Mouse (Mus musculus) hindbrain, embryonic 15.5 days (tissue): ENCODE data around the gene Gp5. TPM values are rescaled to one million over a fixed set of nuclear protein-coding genes. Genes with fewer than 3 reads are reported as not detected.

Source experiments
- ATAC-seq: fragments of 200-750 bp; cut with Nextera tagmentation; 2 replicates; pipeline ENCODE4 v1.8.0; 2017; ENCODE audit warnings: low read depth, moderate number of reproducible peaks, moderate TSS enrichment; ENCODE audit not compliant: low FRiP score
- H3K27ac ChIP-seq: fragments of 300-500 bp; sonication (generic); replicated peaks from 2 replicates; pipeline ENCODE4 v1.5.1; 2015; ENCODE audit warnings: mild to moderate bottlenecking, inconsistent platforms
- H3K27me3 ChIP-seq: fragments of 300-500 bp; sonication (generic); 2 replicates; pipeline ENCODE4 v1.6.1; 2015; ENCODE audit warnings: control low read depth, inconsistent platforms
- H3K36me3 ChIP-seq: fragments of 300-500 bp; sonication (generic); 2 replicates; pipeline ENCODE4 v1.6.1; 2015; ENCODE audit warnings: control low read depth, inconsistent platforms
- H3K4me1 ChIP-seq: fragments of 300-500 bp; sonication (generic); replicated peaks from 2 replicates; pipeline ENCODE4 v1.6.1; 2015; ENCODE audit warnings: control low read depth, inconsistent platforms
- H3K4me2 ChIP-seq: fragments of 300-500 bp; sonication (generic); 2 replicates; pipeline ENCODE4 v1.6.1; 2015; ENCODE audit warnings: moderate library complexity, mild to moderate bottlenecking, inconsistent platforms
- H3K4me3 ChIP-seq: fragments of 300-500 bp; sonication (generic); 2 replicates; pipeline ENCODE4 v1.5.1; 2015; ENCODE audit warnings: mild to moderate bottlenecking, inconsistent platforms
- H3K9ac ChIP-seq: fragments of 300-500 bp; sonication (generic); 2 replicates; pipeline ENCODE4 v1.6.1; 2015; ENCODE audit warnings: inconsistent platforms
- H3K9me3 ChIP-seq: fragments of 300-500 bp; sonication (generic); 2 replicates; pipeline ENCODE4 v1.6.1; 2016; ENCODE audit warnings: control low read depth, inconsistent platforms
- WGBS: fragments of 180-500 bp; shearing (Covaris S2); methylation state at CpG from one replicate; pipeline ENCODE4 v1.1.7; 2015; 5-methylcytosine and 5-hydroxymethylcytosine counted together
- polyA plus RNA-seq: library from polyadenylated mRNA; unstranded; fragments of >200 nt; fragmentation: Nextera tagmentation; extraction: Ambion mirVana; gene quantifications from 2 replicates; pipeline ENCODE4 v1.2.1, GENCODE M21; 2015

Gene Gp5
- polyA plus RNA-seq, 1 experiment from 2014 or later: 0.61 TPM

DNA sequence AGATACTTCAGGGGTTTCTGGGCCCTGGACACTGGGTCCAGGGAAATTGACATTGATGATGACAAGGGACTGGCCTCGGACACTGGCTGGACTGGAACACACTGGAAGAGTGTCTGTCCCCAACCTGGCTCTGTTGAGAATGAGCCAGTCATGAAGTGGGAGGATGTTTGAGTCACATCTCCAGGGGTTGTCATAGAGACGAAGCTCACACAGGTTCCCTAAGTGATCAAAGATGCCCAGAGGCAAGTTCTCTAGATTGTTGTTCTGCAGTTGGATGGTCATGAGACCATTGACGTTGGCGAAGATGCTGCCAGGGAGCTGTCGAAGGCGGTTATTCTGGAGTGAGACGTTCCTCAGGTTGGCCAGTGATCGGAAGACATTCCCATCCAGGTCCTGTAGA is 37.5 kb downstream of the Gp5 start:
- H3K4me3 ChIP-seq: no peak overlapping the region
- H3K27me3 ChIP-seq: no peaks in the 10 kb centered on the region
- no peak for ATAC-seq
- no peaks in the 10 kb centered on the region for H3K9me3 ChIP-seq
- H3K36me3 ChIP-seq: no peaks in the 10 kb centered on the region
- no peak overlapping the region for H3K9ac ChIP-seq
- peaks cover 13% of the 10 kb centered on the region; the same call in 1 of the 2 replicates for H3K4me1 ChIP-seq
- 91% methylated on average over 8 of the region's 8 CpGs for WGBS
- H3K4me2 ChIP-seq: no peak overlapping the region
- H3K27ac ChIP-seq: no peak overlapping the region

DNA sequence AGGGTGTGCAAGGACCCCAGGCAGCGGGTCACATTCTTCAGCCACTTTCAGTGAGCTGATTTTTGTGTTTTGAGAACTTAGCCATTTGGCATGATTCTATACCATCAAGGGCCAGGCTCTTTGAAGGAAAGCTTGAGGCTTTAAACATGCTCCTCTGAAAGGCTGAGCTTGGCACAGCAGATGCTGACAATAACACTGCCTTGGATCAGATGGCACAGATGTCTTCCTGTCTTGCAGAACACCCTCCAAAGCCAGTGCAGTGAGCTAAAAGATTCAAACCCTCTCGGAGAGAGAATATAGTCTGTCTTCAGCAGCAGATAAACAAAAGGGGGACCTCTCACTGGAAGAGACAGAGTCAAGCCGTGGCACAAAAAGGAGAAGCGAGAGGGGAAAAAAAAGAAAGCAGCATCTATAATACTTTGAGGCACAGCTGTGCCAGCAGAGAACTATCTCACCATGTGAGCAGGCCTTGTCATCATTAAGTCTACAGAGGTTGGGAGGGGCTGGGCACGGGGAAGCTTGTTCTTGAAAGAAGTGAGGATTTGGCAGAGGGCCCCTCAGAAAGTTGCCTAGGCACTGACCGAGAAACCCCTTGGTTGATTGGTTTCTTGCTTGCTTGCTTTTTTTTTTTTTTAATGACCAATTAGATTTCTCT is 38.5 kb downstream of the Gp5 start:
- no peak overlapping the region for H3K4me2 ChIP-seq
- ATAC-seq: no peak

DNA sequence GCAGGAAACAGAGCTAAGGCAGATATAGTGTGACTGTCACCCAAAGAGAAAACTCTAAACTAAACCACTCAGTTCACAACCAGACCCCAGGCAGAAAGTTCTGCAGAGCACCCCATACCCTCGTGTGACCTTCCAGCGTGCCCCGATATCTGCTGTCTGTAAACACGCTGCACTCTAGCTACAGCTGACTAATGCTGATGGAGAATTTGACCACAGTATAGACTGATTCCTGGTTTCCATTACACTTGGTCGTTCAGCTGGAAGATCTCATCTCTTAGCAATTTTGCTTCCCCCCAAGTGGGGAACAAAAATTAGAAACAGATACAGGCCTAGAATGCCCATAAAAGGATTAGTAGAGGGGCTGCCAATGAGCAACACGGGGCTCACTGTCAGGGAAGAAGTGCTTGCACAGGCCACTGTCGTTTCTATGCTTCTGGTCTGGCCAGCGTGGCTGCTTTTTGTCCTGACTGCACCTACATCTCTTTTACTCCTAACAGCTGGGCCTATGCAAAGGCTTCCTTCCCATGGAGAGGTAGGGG is 39.3 kb downstream of the Gp5 start:
- H3K27ac ChIP-seq: no peak overlapping the region
- H3K4me2 ChIP-seq: no peak overlapping the region
- H3K4me3 ChIP-seq: no peak overlapping the region
- H3K27me3 ChIP-seq: no peaks in the 10 kb centered on the region
- H3K36me3 ChIP-seq: no peaks in the 10 kb centered on the region
- ATAC-seq: no peak
- peaks cover 13% of the 10 kb centered on the region; the same call in 1 of the 2 replicates for H3K4me1 ChIP-seq
- 66% methylated on average over 8 of the region's 8 CpGs for WGBS
- H3K9me3 ChIP-seq: no peaks in the 10 kb centered on the region
- no peak overlapping the region for H3K9ac ChIP-seq

More for the DNA sequence above, 38.5 kb downstream of the Gp5 start:
- Histone ChIP-seq H3K9me3 (no peaks in the 10 kb centered on the region), H3K4me1 (peaks cover 13% of the 10 kb centered on the region; the same call in 1 of the 2 replicates), H3K36me3 (no peaks in the 10 kb centered on the region), H3K9ac (no peak overlapping the region), H3K27me3 (no peaks in the 10 kb centered on the region), H3K4me3 (no peak overlapping the region), H3K27ac (no peak overlapping the region)
- WGBS: 58% methylated on average over 6 of the region's 6 CpGs

DNA sequence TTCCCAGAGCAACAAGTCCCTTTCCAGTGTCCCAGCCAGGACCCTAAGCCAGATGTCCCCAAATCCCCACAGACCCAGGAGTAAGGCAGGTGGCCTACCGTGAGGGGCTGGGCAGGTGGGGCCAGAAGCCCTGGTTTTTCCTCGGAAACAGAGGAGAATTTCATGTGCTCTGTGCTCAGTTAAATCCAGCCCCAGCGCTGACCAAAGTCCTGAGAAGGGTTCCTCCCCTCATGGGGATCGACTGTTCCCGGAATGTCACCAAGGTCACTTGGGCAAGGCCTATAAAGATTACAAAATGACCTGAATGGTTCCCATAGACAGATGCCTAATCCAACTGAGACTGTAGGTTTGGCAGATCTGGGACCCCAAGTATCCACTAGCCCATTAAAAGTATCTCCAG is 43.2 kb downstream of the Gp5 start, which contains the start of gene Cpn2:
TSS of gene Cpn2 (minus strand) at position 141 of the 400 bp plus-strand sequence.
- no peak for ATAC-seq
- Histone ChIP-seq H3K4me3 (no peak within 1 kb of the TSS), H3K27ac (no peak within 1 kb of the TSS), H3K4me2 (no peak within 1 kb of the TSS), H3K9me3 (no peaks in the 10 kb centered on the region), H3K4me1 (peaks cover 9% of the 10 kb centered on the region; the same call in 1 of the 2 replicates), H3K9ac (no peak within 1 kb of the TSS), H3K27me3 (no peaks in the 10 kb centered on the region; the same call in 1 of the 2 replicates), H3K36me3 (no peaks in the 10 kb centered on the region)
- 78% methylated on average over 5 of the region's 5 CpGs for WGBS

DNA sequence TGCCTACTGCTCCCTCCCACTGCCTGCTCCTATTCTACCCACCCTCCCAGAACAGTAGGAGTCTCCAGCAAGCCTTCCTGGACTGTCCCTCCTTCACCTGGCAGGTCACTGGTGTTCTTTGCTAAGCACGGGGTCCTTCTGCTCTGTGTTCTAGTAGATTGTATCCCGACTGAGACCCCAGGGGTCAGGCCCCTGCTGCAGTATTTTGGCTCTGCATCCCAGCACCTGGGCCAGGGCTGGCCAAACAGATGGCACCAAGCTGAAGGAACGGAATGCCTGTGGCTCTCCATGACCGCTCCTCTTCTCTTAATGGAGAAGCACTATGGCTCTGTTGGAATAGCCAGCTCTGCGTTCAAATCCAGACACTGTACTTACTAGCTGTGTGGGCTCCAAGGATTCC is 44.0 kb downstream of the Gp5 start:
- Histone ChIP-seq H3K9ac (no peak overlapping the region), H3K27me3 (no peaks in the 10 kb centered on the region; the same call in 1 of the 2 replicates), H3K4me1 (0 out of 2 replicates have a peak, but pooled peaks cover 1% of the 10 kb centered on the region), H3K4me2 (no peak overlapping the region), H3K36me3 (no peaks in the 10 kb centered on the region), H3K27ac (no peak overlapping the region), H3K4me3 (no peak overlapping the region), H3K9me3 (no peaks in the 10 kb centered on the region)
- WGBS: 81% methylated on average over 5 of the region's 5 CpGs
- no peak for ATAC-seq

DNA sequence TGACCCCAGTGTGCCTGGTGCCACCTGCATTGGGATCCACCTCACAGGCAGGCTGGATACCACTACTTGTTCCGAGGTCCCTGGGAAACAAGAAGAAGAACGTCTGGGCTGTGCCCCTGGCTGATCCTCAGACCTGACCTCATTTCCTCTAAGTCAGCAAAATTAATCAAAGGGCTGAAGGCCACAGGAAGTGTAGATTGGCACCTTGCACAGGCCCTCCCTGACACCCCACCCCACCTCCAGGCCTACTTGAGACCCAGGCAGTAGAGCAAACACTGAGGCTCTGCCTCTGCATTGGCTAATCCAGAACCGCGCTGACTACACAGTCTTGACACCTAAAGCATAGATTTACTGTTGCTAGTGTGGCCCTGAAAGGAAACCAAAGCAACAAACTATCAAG is 45.0 kb downstream of the Gp5 start:
- H3K4me3 ChIP-seq: no peak overlapping the region
- H3K27me3 ChIP-seq: no peaks in the 10 kb centered on the region; the same call in 1 of the 2 replicates
- no peaks in the 10 kb centered on the region for H3K4me1 ChIP-seq
- WGBS: 81% methylated on average over 4 of the region's 4 CpGs
- no peak for ATAC-seq
- no peak overlapping the region for H3K9ac ChIP-seq
- no peaks in the 10 kb centered on the region for H3K36me3 ChIP-seq
- H3K9me3 ChIP-seq: no peaks in the 10 kb centered on the region
- no peak overlapping the region for H3K27ac ChIP-seq
- no peak overlapping the region for H3K4me2 ChIP-seq

DNA sequence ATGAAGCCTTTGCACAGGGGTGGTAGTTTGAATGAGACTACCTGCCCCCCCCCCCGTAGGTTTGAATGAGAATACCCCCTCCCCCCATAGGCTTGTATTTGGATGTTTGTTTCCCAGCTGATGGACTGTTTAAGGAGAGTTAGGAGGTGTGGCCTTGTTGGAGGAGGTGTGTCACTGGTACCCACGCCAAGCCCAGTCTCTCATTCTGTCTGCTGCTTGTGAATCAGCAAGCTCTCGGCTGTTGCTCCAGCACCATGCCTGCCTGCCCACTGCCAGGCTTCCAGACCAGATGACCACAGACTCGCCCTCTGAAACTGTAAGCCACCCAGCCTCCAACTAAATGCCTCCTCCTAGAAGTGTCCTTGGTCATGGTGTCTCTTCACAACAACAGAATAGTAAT is 47.4 kb downstream of the Gp5 start:
- Histone ChIP-seq H3K36me3 (no peaks in the 10 kb centered on the region), H3K4me2 (no peak overlapping the region), H3K4me3 (no peak overlapping the region), H3K27me3 (no peaks in the 10 kb centered on the region; the same call in 1 of the 2 replicates), H3K9me3 (no peaks in the 10 kb centered on the region), H3K9ac (no peak overlapping the region), H3K4me1 (no peaks in the 10 kb centered on the region), H3K27ac (no peak overlapping the region)
- no peak; the same call in 1 of the 2 replicates for ATAC-seq
- 56% methylated on average over 4 of the region's 4 CpGs for WGBS

DNA sequence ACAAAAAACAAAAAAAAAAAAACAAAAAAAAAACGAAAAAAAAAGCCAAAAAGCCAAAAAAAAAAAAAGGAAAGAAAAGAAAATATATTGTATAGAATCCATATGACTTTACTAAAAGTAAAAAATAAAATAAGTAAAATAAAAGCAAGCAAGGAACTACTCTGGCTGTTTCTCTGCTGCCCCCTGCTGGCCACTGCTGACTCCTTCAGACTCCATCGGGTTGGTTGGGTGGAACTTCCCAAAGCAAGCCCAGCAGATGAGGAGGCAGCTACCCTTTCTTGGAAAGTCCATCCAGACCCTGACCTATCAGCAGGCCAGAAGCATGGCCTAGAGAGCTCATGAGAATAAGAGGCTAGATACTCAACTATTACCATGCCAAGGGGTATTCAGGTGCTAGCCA is 47.9 kb downstream of the Gp5 start:
- no peaks in the 10 kb centered on the region for H3K36me3 ChIP-seq
- 2% methylated on average over 2 of the region's 2 CpGs for whole genome bisulfite sequencing
- H3K27me3 ChIP-seq: no peaks in the 10 kb centered on the region; the same call in 1 of the 2 replicates
- no peak overlapping the region for H3K4me3 ChIP-seq
- H3K27ac ChIP-seq: no peak overlapping the region
- H3K9ac ChIP-seq: no peak overlapping the region
- H3K9me3 ChIP-seq: no peaks in the 10 kb centered on the region
- H3K4me2 ChIP-seq: no peak overlapping the region
- no peaks in the 10 kb centered on the region for H3K4me1 ChIP-seq
- ATAC-seq: no peak

DNA sequence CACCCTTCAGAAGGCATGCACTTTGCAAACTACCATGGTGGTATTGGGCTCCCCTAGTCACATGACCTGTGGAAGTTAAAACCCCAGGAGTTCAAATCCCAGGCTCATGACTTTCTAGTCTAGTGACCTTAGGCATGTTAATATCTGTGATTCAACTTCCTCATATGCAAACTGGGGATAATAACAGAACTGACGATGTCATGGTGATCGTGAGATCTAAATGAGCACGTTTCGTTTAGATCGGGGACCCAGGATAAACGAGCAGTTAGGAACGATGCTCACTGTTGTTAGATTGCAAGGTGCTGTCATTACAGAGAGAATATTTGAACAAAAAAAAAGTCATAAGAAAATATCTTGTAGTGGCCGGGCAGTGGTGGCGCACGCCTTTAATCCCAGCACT is 48.4 kb downstream of the Gp5 start:
- H3K27me3 ChIP-seq: no peaks in the 10 kb centered on the region; the same call in 1 of the 2 replicates
- no peak overlapping the region for H3K9ac ChIP-seq
- H3K4me2 ChIP-seq: no peak overlapping the region
- WGBS: 88% methylated on average over 10 of the region's 10 CpGs
- no peak for ATAC-seq
- no peak overlapping the region for H3K27ac ChIP-seq
- no peaks in the 10 kb centered on the region for H3K4me1 ChIP-seq
- no peak overlapping the region for H3K4me3 ChIP-seq
- no peaks in the 10 kb centered on the region for H3K36me3 ChIP-seq
- H3K9me3 ChIP-seq: no peaks in the 10 kb centered on the region

DNA sequence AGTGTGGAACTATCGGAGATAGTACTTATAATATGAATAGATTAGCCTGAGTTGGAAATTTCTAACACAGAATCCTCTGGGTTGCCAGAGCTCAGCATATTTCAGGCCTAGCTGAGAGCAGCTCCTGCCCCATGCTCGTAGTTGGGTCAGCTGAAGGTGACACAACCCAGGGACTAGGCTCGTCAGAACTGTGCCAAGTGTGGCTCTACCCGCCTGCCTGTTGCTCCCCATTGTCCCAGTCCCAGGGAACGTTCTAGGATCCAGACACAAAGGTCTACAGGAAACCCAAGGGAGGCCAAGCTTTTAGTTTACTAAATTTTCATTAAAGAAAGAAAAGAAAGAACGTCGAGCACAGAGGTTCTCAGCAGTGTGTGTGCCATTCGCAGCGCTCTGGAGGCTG is 49.2 kb downstream of the Gp5 start:
- H3K9ac ChIP-seq: no peak overlapping the region
- no peak overlapping the region for H3K4me3 ChIP-seq
- no peak overlapping the region for H3K4me2 ChIP-seq
- no peak for ATAC-seq
- no peaks in the 10 kb centered on the region for H3K36me3 ChIP-seq
- H3K27me3 ChIP-seq: no peaks in the 10 kb centered on the region; the same call in 1 of the 2 replicates
- H3K9me3 ChIP-seq: no peaks in the 10 kb centered on the region
- H3K4me1 ChIP-seq: no peaks in the 10 kb centered on the region
- 86% methylated on average over 9 of the region's 9 CpGs for WGBS
- H3K27ac ChIP-seq: no peak overlapping the region

DNA sequence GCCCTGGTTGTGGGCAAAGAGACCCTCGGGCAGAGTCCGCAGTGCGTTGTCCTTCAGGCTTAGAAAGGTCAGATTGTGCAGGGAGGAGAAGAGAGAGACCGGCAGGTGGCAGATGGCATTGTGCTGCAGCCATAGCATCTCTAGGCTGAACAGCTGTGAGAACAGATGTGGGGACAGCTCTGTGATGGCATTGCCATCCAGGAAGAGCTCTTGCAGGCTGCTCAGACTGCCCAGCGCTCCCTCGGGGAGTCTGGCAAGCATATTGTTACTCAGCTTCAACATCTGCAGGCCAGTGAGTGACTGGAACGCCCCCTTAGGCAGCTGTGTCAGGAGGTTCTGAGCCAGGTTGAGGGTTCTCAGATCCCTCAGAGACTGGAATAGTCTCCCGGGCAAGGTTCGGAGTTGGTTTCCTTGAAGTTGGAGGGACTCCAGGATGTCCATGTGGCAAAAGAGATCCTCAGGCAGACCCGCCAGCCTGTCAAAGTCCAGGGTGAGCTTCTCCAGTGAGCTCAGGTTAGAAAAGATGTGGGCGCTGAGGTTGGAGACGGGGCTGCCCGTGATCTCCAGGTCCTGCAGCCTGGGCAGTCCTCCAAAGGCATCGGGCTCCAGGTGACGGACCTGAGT is 50.5 kb downstream of the Gp5 start:
- no peaks in the 10 kb centered on the region for H3K36me3 ChIP-seq
- no peak overlapping the region for H3K27ac ChIP-seq
- no peaks in the 10 kb centered on the region for H3K9me3 ChIP-seq
- no peak for ATAC-seq
- H3K9ac ChIP-seq: no peak overlapping the region
- H3K4me3 ChIP-seq: no peak overlapping the region
- WGBS: 86% methylated on average over 15 of the region's 15 CpGs
- H3K4me2 ChIP-seq: no peak overlapping the region
- no peaks in the 10 kb centered on the region; the same call in none of the 2 replicates for H3K27me3 ChIP-seq
- H3K4me1 ChIP-seq: no peaks in the 10 kb centered on the region

DNA sequence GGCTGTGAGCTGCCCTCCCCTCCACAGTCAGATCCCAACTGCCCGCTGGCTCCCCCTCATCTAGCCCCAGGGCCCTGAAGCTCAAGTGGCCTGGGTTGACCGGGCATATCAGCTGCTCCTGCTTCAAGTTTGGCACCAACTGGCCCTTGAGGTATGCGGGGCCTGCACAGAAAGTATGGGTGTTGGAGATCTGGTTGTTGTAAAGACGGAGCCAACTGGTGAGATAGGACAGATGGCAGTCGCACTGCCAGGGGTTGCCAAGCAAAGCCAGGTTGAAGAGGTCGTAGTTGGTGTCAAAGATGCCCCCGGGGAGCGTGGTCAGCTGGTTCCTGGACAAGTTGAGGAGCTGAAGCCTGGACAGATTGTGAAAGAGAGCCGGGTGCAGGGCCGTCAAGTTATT is 51.1 kb downstream of the Gp5 start:
- Histone ChIP-seq H3K4me3 (no peak overlapping the region), H3K9me3 (no peaks in the 10 kb centered on the region), H3K4me2 (no peak overlapping the region), H3K36me3 (no peaks in the 10 kb centered on the region), H3K27me3 (no peaks in the 10 kb centered on the region; the same call in none of the 2 replicates), H3K4me1 (no peaks in the 10 kb centered on the region), H3K9ac (no peak overlapping the region), H3K27ac (no peak overlapping the region)
- ATAC-seq: no peak
- 89% methylated on average over 10 of the region's 10 CpGs for WGBS
